Mouse (Mus musculus) myocyte (in vitro differentiated cells): ENCODE results near the gene Tpm1. TPM values are rescaled to one million over a fixed set of nuclear protein-coding genes. Genes with fewer than 3 reads are reported as not detected.

Experiments
- H3K27me3 ChIP-seq: one replicate; pipeline ENCODE4 v1.6.1; 2011; ENCODE audit not compliant: control insufficient read depth, insufficient read depth, insufficient read length
- H3K36me3 ChIP-seq: one replicate; pipeline ENCODE4 v1.6.1; 2011; ENCODE audit not compliant: control insufficient read depth, insufficient read depth
- H3K4me2 ChIP-seq: one replicate; pipeline ENCODE4 v1.6.1; 2011; ENCODE audit warnings: low read depth, control low read depth
- H3K4me3 ChIP-seq: one replicate; pipeline ENCODE4 v1.5.1; 2011; ENCODE audit warnings: mild to moderate bottlenecking, control low read depth, moderate library complexity
- H3K79me2 ChIP-seq: one replicate; pipeline ENCODE4 v1.6.1; 2011; ENCODE audit not compliant: control insufficient read depth, insufficient read depth
- H3ac ChIP-seq: one replicate; pipeline ENCODE4 v1.6.1; 2011; ENCODE audit not compliant: control insufficient read depth, insufficient read length
- CEBPB ChIP-seq: IDR thresholded peaks from 2 replicates; pipeline ENCODE4 v1.6.1; 2011; ENCODE audit warnings: mild to moderate bottlenecking, moderate library complexity; ENCODE audit not compliant: poor library complexity, insufficient read depth, severe bottlenecking
- E2F4 ChIP-seq: IDR thresholded peaks from one replicate; pipeline ENCODE4 v1.6.1; 2011; ENCODE audit warnings: mild to moderate bottlenecking, control low read depth, moderate library complexity; ENCODE audit not compliant: insufficient read depth
- MAX ChIP-seq: IDR thresholded peaks from one replicate; pipeline ENCODE4 v1.6.1; 2011; ENCODE audit warnings: low read depth, mild to moderate bottlenecking, control low read depth
- MYOD1 ChIP-seq, 3 experiments: IDR thresholded peaks; one replicate each; pipeline ENCODE4 v1.6.1; 2011; ENCODE audit warnings: control low read depth in 2 of 3, low read depth in 2 of 3, mild to moderate bottlenecking in 2 of 3, moderate library complexity in 1 of 3; ENCODE audit not compliant: insufficient read length in 2 of 3, control insufficient read depth in 1 of 3
- MYOG ChIP-seq, 3 experiments: IDR thresholded peaks; one replicate each; pipeline ENCODE4 v1.6.1; 2011; ENCODE audit warnings: control low read depth in 2 of 3, low read depth in 2 of 3, mild to moderate bottlenecking in 2 of 3; ENCODE audit not compliant: insufficient read length in 2 of 3, control insufficient read depth in 1 of 3, insufficient read depth in 1 of 3
- POLR2A ChIP-seq: IDR thresholded peaks from one replicate; pipeline ENCODE4 v1.6.1; 2011; ENCODE audit warnings: low read depth, mild to moderate bottlenecking, control low read depth, moderate library complexity; ENCODE audit not compliant: insufficient read length
- POLR2AphosphoS2 ChIP-seq: IDR thresholded peaks from one replicate; pipeline ENCODE4 v1.6.1; 2011; ENCODE audit warnings: low read depth, control low read depth; ENCODE audit not compliant: insufficient read length
- REST ChIP-seq: IDR thresholded peaks from one replicate; pipeline ENCODE4 v1.6.1; 2011; ENCODE audit warnings: mild to moderate bottlenecking, control low read depth, moderate library complexity; ENCODE audit not compliant: insufficient read depth, insufficient read length
- SRF ChIP-seq: IDR thresholded peaks from one replicate; pipeline ENCODE4 v1.6.1; 2011; ENCODE audit warnings: low read depth; ENCODE audit not compliant: control insufficient read depth, insufficient read length
- TCF12 ChIP-seq: IDR thresholded peaks from one replicate; pipeline ENCODE4 v1.6.1; 2011; ENCODE audit warnings: mild to moderate bottlenecking, control low read depth; ENCODE audit not compliant: poor library complexity, insufficient read depth, severe bottlenecking
- TCF3 ChIP-seq: IDR thresholded peaks from one replicate; pipeline ENCODE4 v1.6.1; 2011; ENCODE audit warnings: low read depth, control low read depth; ENCODE audit not compliant: insufficient read length
- USF1 ChIP-seq: IDR thresholded peaks from one replicate; pipeline ENCODE4 v1.6.1; 2011; ENCODE audit warnings: low read depth, mild to moderate bottlenecking, control low read depth, moderate library complexity
- polyA plus RNA-seq: library from polyadenylated mRNA; unstranded; fragments of >200 nt; fragmentation: generic; extraction: Trizol; gene quantifications from one replicate; pipeline ENCODE4 v1.2.1, GENCODE M21; 2012; ENCODE audit warnings: missing spikeins

The Tpm1 gene
- polyA plus RNA-seq, 1 experiment: 1,921 TPM

DNA sequence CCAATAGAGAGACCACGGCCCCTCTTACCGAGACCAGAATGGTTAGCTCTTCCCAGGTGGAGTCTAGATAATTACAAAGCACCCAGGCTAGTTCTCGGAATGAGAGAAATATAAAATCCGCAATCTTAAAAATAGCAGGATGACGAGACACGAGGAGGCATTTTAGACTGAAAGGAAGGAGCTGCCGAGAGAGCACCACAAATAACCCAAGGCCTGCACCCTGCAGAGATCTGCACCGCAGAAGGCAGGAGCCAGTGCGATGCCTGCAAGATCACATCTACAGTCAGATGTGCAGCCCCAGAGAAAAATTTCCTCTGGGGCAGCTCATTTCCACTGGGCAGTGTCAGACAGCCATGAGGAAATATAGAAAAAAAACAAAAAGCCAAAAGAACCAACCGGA lies 16.2 kb downstream of the Tpm1 start:
- no peak overlapping the region for H3K4me2 ChIP-seq
- H3K79me2 ChIP-seq: peaks cover 27% of the 10 kb centered on the region
- peaks cover 93% of the 10 kb centered on the region for H3K36me3 ChIP-seq
- H3K4me3 ChIP-seq: no peak overlapping the region
- no peak overlapping the region for H3ac ChIP-seq
- TF ChIP-seq MYOG (IDR thresholded peaks at IDR 0.05; ENCODE audit: control insufficient read depth in 1 of 3, insufficient read depth in 1 of 3, insufficient read length in 2 of 3, low read depth in 2 of 3) (no peak), POLR2AphosphoS2 (no peak), POLR2A (no peak), E2F4 (no peak), MAX (no peak), MYOD1 (IDR thresholded peaks at IDR 0.05; ENCODE audit: control insufficient read depth in 1 of 3, insufficient read length in 2 of 3, low read depth in 2 of 3) (no peak), CEBPB (no peak), SRF (no peak), REST (no peak), TCF3 (no peak), TCF12 (no peak), USF1 (no peak)
- H3K27me3 ChIP-seq: no peaks in the 10 kb centered on the region

- peaks cover 24% of the 10 kb centered on the region for H3K79me2 ChIP-seq
- H3K4me2 ChIP-seq: no peak overlapping the region
- H3K27me3 ChIP-seq: no peaks in the 10 kb centered on the region
- H3K36me3 ChIP-seq: peaks cover 93% of the 10 kb centered on the region
- TF ChIP-seq MYOG (IDR thresholded peaks at IDR 0.05; ENCODE audit: control insufficient read depth in 1 of 3, insufficient read depth in 1 of 3, insufficient read length in 2 of 3, low read depth in 2 of 3) (no peak), USF1 (no peak), SRF (no peak), TCF3 (no peak), POLR2AphosphoS2 (no peak), CEBPB (no peak), TCF12 (no peak), E2F4 (no peak), MAX (no peak), MYOD1 (IDR thresholded peaks at IDR 0.05; ENCODE audit: control insufficient read depth in 1 of 3, insufficient read length in 2 of 3, low read depth in 2 of 3) (peak in 1 of 3 experiments; percentile 43), REST (no peak), POLR2A (peak; percentile 45)
- no peak overlapping the region for H3ac ChIP-seq
- no peak overlapping the region for H3K4me3 ChIP-seq
Measured at GRCm38 (mm10) chr9:67032611-67033010, 16.6 kb downstream of the Tpm1 start.

- Histone ChIP-seq H3K79me2 (peaks cover 3% of the 10 kb centered on the region), H3K27me3 (no peaks in the 10 kb centered on the region), H3K4me2 (no peak overlapping the region), H3K36me3 (peaks cover 94% of the 10 kb centered on the region), H3K4me3 (no peak overlapping the region), H3ac (no peak overlapping the region)
- TF ChIP-seq POLR2AphosphoS2 (peak; percentile 75), POLR2A (peak; percentile 45), CEBPB (no peak)
Measured at GRCm38 (mm10) chr9:67029518-67029917, 19.7 kb downstream of the Tpm1 start.

GRCm38 (mm10) chr9:67028929-67029328 lies 20.3 kb downstream of the Tpm1 start:
- TF ChIP-seq SRF: no peak
- TF ChIP-seq MAX: no peak
- no peak for TF ChIP-seq CEBPB
- TF ChIP-seq TCF3: no peak
- TF ChIP-seq MYOG (IDR thresholded peaks at IDR 0.05; ENCODE audit: control insufficient read depth in 1 of 3, insufficient read depth in 1 of 3, insufficient read length in 2 of 3, low read depth in 2 of 3): no peak
- no peak for TF ChIP-seq POLR2AphosphoS2
- no peak for TF ChIP-seq MYOD1 (IDR thresholded peaks at IDR 0.05; ENCODE audit: control insufficient read depth in 1 of 3, insufficient read length in 2 of 3, low read depth in 2 of 3)
- no peak for TF ChIP-seq POLR2A
- TF ChIP-seq USF1: no peak
- TF ChIP-seq E2F4: no peak
- TF ChIP-seq TCF12: no peak
- Histone ChIP-seq H3K79me2 (peaks cover 3% of the 10 kb centered on the region), H3K4me2 (no peak overlapping the region), H3K4me3 (no peak overlapping the region), H3ac (no peak overlapping the region), H3K36me3 (peaks cover 92% of the 10 kb centered on the region), H3K27me3 (no peaks in the 10 kb centered on the region)

DNA sequence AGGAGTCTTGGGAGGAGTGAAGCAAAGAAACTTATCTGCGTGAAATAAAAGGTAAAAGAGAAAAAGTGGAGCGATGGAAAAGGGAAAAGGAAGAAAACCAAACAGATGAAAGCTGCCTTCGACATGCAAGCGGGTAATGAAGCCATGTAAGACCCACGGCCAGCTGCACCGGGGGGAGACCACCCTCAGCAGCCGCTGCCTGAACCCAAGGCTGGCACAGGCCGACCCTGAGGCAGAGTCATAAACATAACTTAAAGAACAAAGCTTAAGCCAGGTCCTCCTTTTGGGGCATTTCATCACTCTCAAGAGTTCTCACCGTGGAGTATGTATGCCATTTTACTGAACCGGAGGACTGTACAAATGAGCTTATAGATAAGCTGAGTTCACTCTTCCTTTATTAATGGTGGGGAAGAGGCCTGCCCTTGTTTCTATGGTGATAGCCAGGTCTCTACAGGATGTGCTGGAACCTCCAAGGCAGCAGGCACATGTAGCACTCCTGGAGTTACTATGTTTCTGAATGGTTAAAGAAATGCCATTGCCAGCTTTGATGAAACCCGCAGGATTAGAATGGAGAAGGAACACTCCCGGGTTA lies 21.0 kb downstream of the Tpm1 start:
- Histone ChIP-seq H3K27me3 (no peaks in the 10 kb centered on the region), H3K36me3 (peaks cover 92% of the 10 kb centered on the region), H3K79me2 (peaks cover 3% of the 10 kb centered on the region), H3K4me3 (no peak overlapping the region), H3K4me2 (no peak overlapping the region), H3ac (no peak overlapping the region)
- TF ChIP-seq POLR2AphosphoS2: peak; percentile 32
- no peak for TF ChIP-seq MAX
